Mouse (Mus musculus) liver, embryonic 14.5 days (tissue): Measurements from ENCODE around the gene Noc4l.

Experiments
- CTCF ChIP-seq: IDR thresholded peaks from 2 replicates; pipeline ENCODE4 v1.5.1; 2016; ENCODE audit warnings: antibody characterized with exemption, low read depth, control low read depth
- EP300 ChIP-seq: IDR thresholded peaks from 2 replicates; pipeline ENCODE4 v1.6.1; 2016; ENCODE audit warnings: antibody characterized with exemption, low read depth

DNA sequence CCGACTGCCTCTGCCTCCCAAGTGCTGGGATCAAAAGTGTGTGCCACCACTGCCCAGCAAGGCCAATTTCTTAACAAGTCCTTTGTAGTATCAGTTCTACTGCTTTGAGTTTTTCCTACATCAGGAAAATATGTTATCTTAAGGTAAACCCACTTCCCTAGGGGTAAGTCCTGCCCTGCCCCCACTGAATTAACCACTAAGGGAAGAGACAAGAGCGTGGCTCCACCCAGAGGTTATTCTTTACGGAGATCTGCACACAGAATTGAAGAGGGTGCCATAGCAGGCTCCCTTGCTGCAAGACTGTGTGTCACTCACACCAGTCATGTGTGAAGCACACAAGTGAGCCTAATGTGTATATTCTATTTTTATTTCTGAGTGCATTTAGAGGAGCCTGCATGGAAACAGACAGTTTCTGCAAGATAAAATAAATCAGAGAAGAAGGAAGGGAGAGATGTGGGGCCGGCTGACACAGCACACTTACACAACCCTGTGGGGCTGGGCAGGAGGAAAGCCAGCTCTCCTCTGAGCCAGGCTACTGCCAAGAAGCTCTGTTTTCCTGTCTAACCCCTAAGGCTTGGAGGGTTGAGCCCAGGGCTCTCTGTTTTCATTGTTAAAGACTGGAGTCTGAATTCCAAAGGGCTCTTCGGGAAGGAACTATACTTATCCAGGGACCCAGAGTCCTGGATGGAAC lies 47.5 kb downstream of the Noc4l start:
- TF ChIP-seq CTCF (no peak), EP300 (no peak)
